Mouse (Mus musculus): ENCODE results near the gene Stim1.

DNA sequence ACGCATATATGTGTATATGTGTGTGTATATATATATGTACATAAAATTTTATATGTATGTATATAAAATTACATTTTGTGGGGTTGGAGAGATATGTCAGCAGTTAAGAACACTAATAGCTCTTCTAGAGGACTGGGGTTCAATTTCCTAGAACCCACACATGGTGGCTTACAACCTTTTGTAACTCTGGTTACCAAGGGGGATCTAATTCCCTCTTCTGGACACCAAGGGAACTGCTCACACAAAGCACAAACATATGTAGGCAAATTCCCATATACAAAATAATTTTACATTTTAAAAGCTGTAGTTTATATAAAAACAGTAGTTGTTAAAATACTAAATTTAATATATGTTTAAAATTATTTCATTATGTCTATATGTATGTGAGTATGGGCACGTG is 136.5 kb downstream of the Stim1 start:
- TF ChIP-seq CHD2 (IDR thresholded peaks at IDR 0.05; ENCODE audit: low read depth, low read length) (no peak), HCFC1 (IDR thresholded peaks at IDR 0.05; ENCODE audit: borderline replicate concordance, insufficient read depth, low read length) (no peak), ZNF384 (IDR thresholded peaks at IDR 0.05; ENCODE audit: low read depth, low read length) (no peak), ZC3H11A (IDR thresholded peaks at IDR 0.05; ENCODE audit: borderline replicate concordance, low read depth, low read length) (no peak), MAFK (IDR thresholded peaks at IDR 0.05; ENCODE audit: insufficient read depth, low read depth, low read length) (no peak)

Data from ES-E14 (cell line).